Mouse (Mus musculus) kidney, postnatal 4 days (tissue): ENCODE results near the gene Cenph.
"Not testable (repeated sequence)": the region's sequence is repeated elsewhere in the genome, so short reads cannot be mapped to it uniquely, and the experiment has no call there.

Experiments
- DNase-seq, 2 experiments: peaks; one replicate each; pipeline ENCODE4 v3.0.0; 2021; ENCODE audit warnings: mixed read lengths in 2 of 2

Cenph gene

GRCm38 (mm10) chr13:100775252-100776055 lies at the start of gene Cenph:
Gene Cenph (minus strand): TSS chr13:100775899.
- DNase-seq = peak; percentile 89 to 93

- no peak for DNase-seq
Observed at GRCm38 (mm10) chr13:100824916-100825315, 49.2 kb upstream of the Cenph start.

GRCm38 (mm10) chr13:100824306-100824705 lies 48.6 kb upstream of the Cenph start:
- DNase-seq = no peak

- DNase-seq = no peak
Observed at GRCm38 (mm10) chr13:100823863-100824262, 48.2 kb upstream of the Cenph start.

GRCm38 (mm10) chr13:100814451-100814850 lies 38.8 kb upstream of the Cenph start:
- no peak for DNase-seq

GRCm38 (mm10) chr13:100805776-100806175 lies 30.1 kb upstream of the Cenph start:
- DNase-seq = no peak

GRCm38 (mm10) chr13:100797171-100797570 lies 21.5 kb upstream of the Cenph start:
- no peak for DNase-seq

- no peak for DNase-seq
Observed at GRCm38 (mm10) chr13:100789083-100789482, 13.4 kb upstream of the Cenph start.

GRCm38 (mm10) chr13:100788057-100788456 lies 12.4 kb upstream of the Cenph start:
- DNase-seq = not testable (repeated sequence)

GRCm38 (mm10) chr13:100787316-100788010 lies 11.8 kb upstream of the Cenph start:
- DNase-seq = peak; percentile 19 to 31

- peak; percentile 95 to 96 for DNase-seq
Observed at GRCm38 (mm10) chr13:100786414-100786867, 10.7 kb upstream of the Cenph start, which contains the start of gene Ccnb1. Gene Ccnb1 (minus strand): TSS chr13:100786570.

GRCm38 (mm10) chr13:100785806-100786413 lies 10.2 kb upstream of the Cenph start:
- peak; percentile 14 to 27 for DNase-seq

- no peak for DNase-seq
Observed at GRCm38 (mm10) chr13:100777491-100777890, 1.8 kb upstream of the Cenph start.

- DNase-seq = no peak
Observed at GRCm38 (mm10) chr13:100776710-100777109, 1.0 kb upstream of the Cenph start.

GRCm38 (mm10) chr13:100776056-100776419 lies 339 bp upstream of the Cenph start:
- DNase-seq = no peak

GRCm38 (mm10) chr13:100774704-100775103 lies 995 bp downstream of the Cenph start:
- no peak for DNase-seq

- no peak for DNase-seq
Observed at GRCm38 (mm10) chr13:100755329-100755728, 20.4 kb downstream of the Cenph start.

GRCm38 (mm10) chr13:100754186-100754585 lies 21.5 kb downstream of the Cenph start:
- no peak for DNase-seq

GRCm38 (mm10) chr13:100753011-100753410 lies 22.7 kb downstream of the Cenph start:
- DNase-seq = no peak

GRCm38 (mm10) chr13:100752529-100752928 lies 23.2 kb downstream of the Cenph start:
- no peak for DNase-seq

GRCm38 (mm10) chr13:100751402-100751801 lies 24.3 kb downstream of the Cenph start:
- DNase-seq = no peak

- no peak for DNase-seq
Observed at GRCm38 (mm10) chr13:100750799-100751198, 24.9 kb downstream of the Cenph start.

GRCm38 (mm10) chr13:100748638-100749037 lies 27.1 kb downstream of the Cenph start:
- DNase-seq = no peak

- no peak for DNase-seq
Observed at GRCm38 (mm10) chr13:100746090-100746489, 29.6 kb downstream of the Cenph start.
